Mouse (Mus musculus) forebrain, postnatal 0 days (tissue): Measurements from ENCODE around the gene Ppp4r3a. TPM values are rescaled to one million over a fixed set of nuclear protein-coding genes. Genes with fewer than 3 reads are reported as not detected.
A peak's percentile ranks its signal among the peaks of the same experiment; 100 is the strongest.

Source experiments
- ATAC-seq: fragments of 200-750 bp; cut with Nextera tagmentation; 2 replicates; pipeline ENCODE4 v1.8.0; 2017; ENCODE audit warnings: mild to moderate bottlenecking, moderate library complexity
- DNase-seq: peaks from one replicate; pipeline ENCODE4 v3.0.0-alpha.2; 2015
- H3K27ac ChIP-seq: fragments of 300-500 bp; sonication (generic); 2 replicates; pipeline ENCODE4 v1.5.1; 2014; ENCODE audit warnings: low read depth, mild to moderate bottlenecking, antibody characterized with exemption, low read length, moderate library complexity, mixed read lengths
- H3K27me3 ChIP-seq: fragments of 300-500 bp; sonication (generic); 2 replicates; pipeline ENCODE4 v1.6.1; 2014; ENCODE audit warnings: mild to moderate bottlenecking, low read length, mixed read lengths; ENCODE audit not compliant: insufficient read depth
- H3K36me3 ChIP-seq: fragments of 300-500 bp; sonication (generic); 2 replicates; pipeline ENCODE4 v1.6.1; 2014; ENCODE audit warnings: mild to moderate bottlenecking, moderate library complexity; ENCODE audit not compliant: insufficient read depth
- H3K4me1 ChIP-seq: fragments of 300-500 bp; sonication (generic); 2 replicates; pipeline ENCODE4 v1.6.1; 2014; ENCODE audit warnings: antibody characterized with exemption; ENCODE audit not compliant: insufficient read depth
- H3K4me2 ChIP-seq: fragments of 300-500 bp; sonication (generic); 2 replicates; pipeline ENCODE4 v1.6.1; 2014; ENCODE audit warnings: low read depth, mild to moderate bottlenecking, moderate library complexity
- H3K4me3 ChIP-seq: fragments of 300-500 bp; sonication (generic); 2 replicates; pipeline ENCODE4 v1.5.1; 2014; ENCODE audit warnings: low read depth, low read length, mixed read lengths
- H3K9ac ChIP-seq: fragments of 300-500 bp; sonication (generic); 2 replicates; pipeline ENCODE4 v1.6.1; 2014; ENCODE audit warnings: mild to moderate bottlenecking
- H3K9me3 ChIP-seq: fragments of 300-500 bp; sonication (generic); 2 replicates; pipeline ENCODE4 v1.6.1; 2016; ENCODE audit warnings: low read length
- CTCF ChIP-seq: sonication (generic); IDR thresholded peaks from 2 replicates; pipeline ENCODE4 v1.5.1; 2016; ENCODE audit warnings: antibody characterized with exemption, control low read depth, low read depth
- WGBS: fragments of 180-500 bp; shearing (Covaris S2); extraction: QIAGEN DNeasy Blood & Tissue Kit; methylation state at CpG from one replicate; pipeline ENCODE4 v1.1.7; 2014; 5-methylcytosine and 5-hydroxymethylcytosine counted together
- polyA plus RNA-seq: library from polyadenylated mRNA; unstranded; fragments of >200 nt; fragmentation: Nextera tagmentation; extraction: Ambion mirVana; gene quantifications from 2 replicates; pipeline ENCODE4 v1.2.1, GENCODE M21; 2015
- total RNA-seq: library from RNA; depleted of rRNA; stranded (reverse); fragments of >200 nt; gene quantifications from 2 replicates; pipeline ENCODE4 v1.2.3, GENCODE M21; 2014

Ppp4r3a gene
- total and polyA plus RNA-seq, 2 experiments from 2014 or later = 14.9 to 49.1 TPM

DNA sequence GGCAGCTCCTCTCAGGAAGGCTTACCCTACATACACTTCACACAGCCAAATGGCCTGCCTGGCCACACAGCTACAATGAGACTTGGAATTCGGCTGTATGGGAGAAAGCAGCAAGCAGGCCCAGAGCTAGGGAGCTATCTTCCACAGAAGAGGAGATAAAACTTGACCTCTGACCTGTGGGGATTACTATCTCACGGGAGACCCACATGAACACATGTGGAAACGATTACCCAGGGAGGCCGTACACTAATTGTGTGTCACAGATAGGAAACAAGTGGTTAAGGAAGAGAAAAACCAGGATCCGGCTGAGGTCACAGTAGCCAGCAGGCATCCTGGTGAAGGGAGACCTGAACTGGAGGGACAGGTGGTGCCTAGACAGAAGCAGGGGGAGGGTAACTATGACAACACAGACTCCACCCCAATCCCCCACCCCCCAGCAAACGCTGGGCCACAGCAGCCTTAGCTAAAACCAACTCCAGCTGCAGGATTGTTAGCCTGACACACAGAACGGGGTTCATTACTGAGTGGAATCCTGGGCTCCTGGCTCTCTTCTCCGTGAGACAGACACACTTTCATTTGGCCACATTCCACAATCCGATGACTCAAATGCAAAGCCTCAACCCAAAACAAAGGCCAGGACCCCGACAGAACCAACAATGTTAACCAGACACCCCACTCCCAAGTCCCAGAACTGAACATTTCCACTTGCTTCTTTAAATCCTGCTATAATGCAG, 85.5 kb downstream of the Ppp4r3a start:
- no peaks in the 10 kb centered on the region for H3K27me3 ChIP-seq
- no peaks in the 10 kb centered on the region for H3K9me3 ChIP-seq
- H3K4me3 ChIP-seq = no peak overlapping the region
- H3K9ac ChIP-seq = no peak overlapping the region
- H3K36me3 ChIP-seq = no peaks in the 10 kb centered on the region
- 25% methylated on average over 10 of the region's 10 CpGs for WGBS
- ATAC-seq (no peak), DNase-seq (no peak)
- no peak overlapping the region for H3K27ac ChIP-seq
- H3K4me2 ChIP-seq = no peak overlapping the region
- peaks cover 4% of the 10 kb centered on the region; the same call in 1 of the 2 replicates for H3K4me1 ChIP-seq
- TF ChIP-seq CTCF = no peak

- Histone ChIP-seq H3K9me3 (no peaks in the 10 kb centered on the region), H3K4me3 (no peak overlapping the region), H3K27me3 (no peaks in the 10 kb centered on the region), H3K9ac (0 out of 2 replicates have a peak overlapping the region, but pooled peaks have one; percentile 18), H3K4me1 (peaks cover 4% of the 10 kb centered on the region; the same call in 1 of the 2 replicates), H3K27ac (no peak overlapping the region), H3K4me2 (no peak overlapping the region), H3K36me3 (no peaks in the 10 kb centered on the region)
- 25% methylated on average over 5 of the region's 5 CpGs for WGBS
- DNase-seq (no peak), ATAC-seq (peak; percentile 19; the same call in 1 of the 2 replicates)
- no peak for TF ChIP-seq CTCF
These were observed 87.1 kb downstream of the Ppp4r3a start for GRCm38 (mm10) chr12:100996378-100996898.

DNA sequence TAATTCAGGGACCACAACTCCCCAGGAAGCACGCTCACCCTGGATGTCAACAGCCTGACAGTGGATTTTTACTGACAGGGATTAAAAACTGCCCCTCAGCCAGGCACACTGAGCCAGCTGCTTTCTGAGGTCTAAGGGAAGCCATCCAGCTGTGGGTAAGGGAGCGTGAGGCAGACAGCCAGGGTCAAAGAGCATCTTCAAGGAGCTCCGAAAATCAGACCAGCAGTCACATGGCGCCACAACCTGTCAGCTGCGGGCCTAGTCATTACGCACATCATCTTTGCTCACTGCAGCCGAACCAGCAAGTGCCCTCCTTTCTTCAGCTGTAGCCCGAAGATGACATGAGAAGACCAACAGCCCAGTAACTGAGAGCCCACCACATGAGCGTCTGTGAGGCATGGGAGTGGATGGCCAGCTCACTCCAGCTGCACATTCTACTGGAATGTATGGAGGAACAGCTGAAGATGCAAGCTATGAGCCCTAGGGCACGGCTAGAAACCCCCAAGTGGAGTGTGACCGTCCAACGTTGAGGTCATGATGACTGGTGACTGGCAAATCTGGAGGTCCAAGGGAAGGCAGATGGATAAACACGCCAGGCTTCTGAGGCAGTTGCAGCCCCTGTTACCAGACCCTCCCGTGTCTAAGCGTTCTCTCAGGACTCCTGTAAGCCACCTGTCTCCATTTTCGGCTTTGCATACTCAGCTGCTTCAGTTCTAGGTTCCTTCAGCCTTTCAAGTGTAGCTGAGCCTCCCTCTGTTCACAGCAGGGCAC, 87.7 kb downstream of the Ppp4r3a start:
- ATAC-seq (peak; percentile 10; the same call in 1 of the 2 replicates), DNase-seq (no peak)
- 45% methylated on average over 16 of the region's 16 CpGs for WGBS
- no peaks in the 10 kb centered on the region for H3K36me3 ChIP-seq
- no peak overlapping the region for H3K4me3 ChIP-seq
- H3K4me1 ChIP-seq = peaks cover 4% of the 10 kb centered on the region; the same call in 1 of the 2 replicates
- H3K4me2 ChIP-seq = no peak overlapping the region
- 0 out of 2 replicates have a peak overlapping the region, but pooled peaks have one; percentile 18 for H3K9ac ChIP-seq
- no peaks in the 10 kb centered on the region for H3K27me3 ChIP-seq
- TF ChIP-seq CTCF = no peak
- H3K27ac ChIP-seq = no peak overlapping the region
- H3K9me3 ChIP-seq = no peaks in the 10 kb centered on the region

- 91% methylated on average over 3 of the region's 3 CpGs for WGBS
- Histone ChIP-seq H3K9ac (no peak overlapping the region), H3K9me3 (no peaks in the 10 kb centered on the region), H3K36me3 (no peaks in the 10 kb centered on the region), H3K27ac (no peak overlapping the region), H3K4me2 (no peak overlapping the region), H3K27me3 (no peaks in the 10 kb centered on the region), H3K4me3 (no peak overlapping the region), H3K4me1 (peaks cover 14% of the 10 kb centered on the region)
- TF ChIP-seq CTCF = no peak
- ATAC-seq = no peak
- DNase-seq = no peak
These were observed 89.1 kb downstream of the Ppp4r3a start for GRCm38 (mm10) chr12:100994140-100995015.

GRCm38 (mm10) chr12:100993146-100993545, 90.4 kb downstream of the Ppp4r3a start:
- H3K4me1 ChIP-seq = peaks cover 23% of the 10 kb centered on the region
- H3K4me3 ChIP-seq = no peak overlapping the region
- 92% methylated on average over 3 of the region's 3 CpGs for WGBS

GRCm38 (mm10) chr12:100992505-100992904, 91.0 kb downstream of the Ppp4r3a start:
- WGBS = 86% methylated on average over 7 of the region's 7 CpGs
- TF ChIP-seq CTCF = no peak
- DNase-seq = no peak
- peaks cover 26% of the 10 kb centered on the region for H3K4me1 ChIP-seq
- H3K9me3 ChIP-seq = no peaks in the 10 kb centered on the region
- no peak overlapping the region for H3K27ac ChIP-seq
- H3K4me2 ChIP-seq = no peak overlapping the region
- no peaks in the 10 kb centered on the region for H3K27me3 ChIP-seq
- no peaks in the 10 kb centered on the region for H3K36me3 ChIP-seq
- H3K4me3 ChIP-seq = no peak overlapping the region
- no peak overlapping the region for H3K9ac ChIP-seq
- no peak for ATAC-seq

More at GRCm38 (mm10) chr12:100993146-100993545, 90.4 kb downstream of the Ppp4r3a start:
- ATAC-seq = no peak
- no peak for DNase-seq
- H3K9me3 ChIP-seq = no peaks in the 10 kb centered on the region
- H3K27ac ChIP-seq = no peak overlapping the region
- H3K27me3 ChIP-seq = no peaks in the 10 kb centered on the region
- no peak overlapping the region for H3K4me2 ChIP-seq
- H3K36me3 ChIP-seq = no peaks in the 10 kb centered on the region
- TF ChIP-seq CTCF = no peak
- H3K9ac ChIP-seq = no peak overlapping the region
